Mouse (Mus musculus) ES-Bruce4 (cell line): ENCODE measurements around the gene Notum.

Source experiments
- CTCF ChIP-seq: IDR thresholded peaks from one replicate; pipeline ENCODE4 v1.8.1; 2011; ENCODE audit warnings: low read depth, low read length
- EP300 ChIP-seq: IDR thresholded peaks from 2 replicates; pipeline ENCODE4 v1.6.1; 2011; ENCODE audit warnings: low read depth, low read length; ENCODE audit not compliant: insufficient read depth
- POLR2A ChIP-seq: IDR thresholded peaks from one replicate; pipeline ENCODE4 v1.8.1; 2011; ENCODE audit warnings: low read length; ENCODE audit not compliant: insufficient read depth

GRCm38 (mm10) chr11:120618619-120619535, 42.1 kb downstream of the Notum start:
- TF ChIP-seq CTCF (no peak), POLR2A (no peak), EP300 (no peak)
